Mouse (Mus musculus): Measurements from ENCODE around the gene Tm4sf4. TPM values are rescaled to one million over a fixed set of nuclear protein-coding genes. Genes with fewer than 3 reads are reported as not detected.
A peak's percentile ranks its signal among the peaks of the same experiment; 100 is the strongest.

Tm4sf4 gene
- under 1 TPM in 1 of 2 experiments, not detected in 1; 0.29 TPM for total RNA-seq (2021)
- long read RNA-seq, experiment 1: 0 reads
- long read RNA-seq, experiment 2: 0 reads

- intact Hi-C loops (cut with DNase I): loop anchor here (5.0 to 10.0 kb wide), 2 partner anchors 158 to 1420 kb away; no protein-coding TSS in a partner anchor
- no peak for DNase-seq
Measured at GRCm38 (mm10) chr3:57425089-57425730, at the start of gene Tm4sf4. Gene Tm4sf4 (plus strand): TSS chr3:57425314.

GRCm38 (mm10) chr3:57386423-57386822, 38.7 kb upstream of the Tm4sf4 start:
- intact Hi-C loops (cut with DNase I): no loop called here
- no peak for DNase-seq

DNA sequence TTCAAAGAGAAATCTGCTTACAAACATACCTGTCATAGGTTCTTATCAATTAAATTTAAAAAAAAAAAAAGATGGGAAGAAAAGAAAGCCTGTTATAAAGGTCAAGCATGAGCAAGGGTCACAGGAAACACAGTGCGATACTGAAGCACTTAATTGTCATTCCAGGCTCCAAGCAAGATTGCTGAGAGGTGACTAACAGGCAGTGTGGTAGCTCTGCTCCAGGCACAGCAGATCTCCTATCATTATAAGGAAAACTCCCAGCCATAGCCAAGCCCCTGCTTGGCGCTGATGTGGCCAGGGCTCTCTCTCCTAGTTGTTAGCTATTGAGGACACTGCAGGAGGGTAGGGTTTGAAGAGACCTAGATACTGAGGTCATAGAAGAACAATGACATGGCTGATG, 38.2 kb upstream of the Tm4sf4 start:
- no peak for DNase-seq
- intact Hi-C loops (cut with DNase I): no loop called here

DNA sequence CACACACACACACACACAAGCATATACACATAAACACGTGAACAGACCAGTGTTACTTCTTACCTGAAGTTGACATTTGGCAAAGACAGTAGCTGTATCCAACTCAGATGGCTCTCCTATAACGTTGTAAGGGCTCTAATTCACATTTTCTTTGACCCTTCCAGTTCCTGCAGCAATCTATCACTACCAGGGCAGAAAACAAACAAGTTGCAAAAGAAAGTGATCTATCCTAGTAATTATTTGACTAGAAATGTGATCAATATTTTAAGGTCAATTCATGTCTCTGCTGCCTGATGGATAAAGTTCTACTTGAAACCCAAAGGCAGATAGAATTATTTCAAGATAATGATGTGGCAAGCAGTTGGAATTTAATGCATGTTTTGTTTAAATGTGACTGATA, 37.5 kb upstream of the Tm4sf4 start:
- intact Hi-C loops (cut with DNase I): no loop called here
- no peak for DNase-seq

DNA sequence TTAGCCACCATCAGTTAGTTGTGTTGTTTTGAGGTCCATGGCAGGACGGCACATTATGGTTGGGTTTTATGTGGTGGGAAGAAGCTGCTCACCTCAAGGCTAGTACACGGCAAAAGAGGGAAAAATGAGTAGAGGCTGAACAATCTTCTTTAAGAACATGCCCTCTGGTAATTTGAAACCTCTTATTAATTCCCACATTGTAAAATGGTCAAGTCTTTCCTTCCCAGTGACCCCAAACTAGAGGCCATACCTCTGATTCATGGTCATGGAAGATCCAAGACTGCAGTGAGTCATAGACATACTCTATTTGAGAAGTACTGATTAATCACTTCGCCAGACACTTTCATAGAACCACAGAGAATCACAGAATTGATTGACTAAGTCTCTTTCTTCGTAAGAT, 13.6 kb upstream of the Tm4sf4 start:
- intact Hi-C loops (cut with DNase I): no loop called here
- DNase-seq: no peak

- DNase-seq: no peak
- intact Hi-C loops (cut with DNase I): loop anchor here (10.0 kb wide), 1 partner anchor 1415 kb away; no protein-coding TSS in a partner anchor
Measured at GRCm38 (mm10) chr3:57420233-57420632, 4.9 kb upstream of the Tm4sf4 start.

DNA sequence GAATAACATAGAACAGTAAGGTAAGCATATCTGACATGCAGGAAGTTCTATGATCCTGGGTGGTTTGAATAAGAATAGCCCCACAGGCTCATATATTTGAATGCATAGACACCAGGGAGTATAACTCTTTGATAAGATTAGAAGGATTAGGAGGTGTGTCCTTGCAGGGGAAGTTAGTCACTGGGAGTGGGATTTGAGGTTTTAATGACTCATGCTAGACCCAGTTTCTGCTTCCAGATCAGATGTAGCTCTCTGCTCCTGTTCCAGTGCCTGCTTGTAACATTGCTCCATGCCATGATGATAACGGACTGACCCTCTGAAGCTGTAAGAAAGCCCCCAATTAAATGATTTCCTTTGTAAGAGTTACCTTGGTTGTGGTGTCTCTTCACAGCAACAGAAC, 4.5 kb upstream of the Tm4sf4 start:
- intact Hi-C loops (cut with DNase I): loop anchor here (10.0 kb wide), 1 partner anchor 1416 kb away; no protein-coding TSS in a partner anchor

DNA sequence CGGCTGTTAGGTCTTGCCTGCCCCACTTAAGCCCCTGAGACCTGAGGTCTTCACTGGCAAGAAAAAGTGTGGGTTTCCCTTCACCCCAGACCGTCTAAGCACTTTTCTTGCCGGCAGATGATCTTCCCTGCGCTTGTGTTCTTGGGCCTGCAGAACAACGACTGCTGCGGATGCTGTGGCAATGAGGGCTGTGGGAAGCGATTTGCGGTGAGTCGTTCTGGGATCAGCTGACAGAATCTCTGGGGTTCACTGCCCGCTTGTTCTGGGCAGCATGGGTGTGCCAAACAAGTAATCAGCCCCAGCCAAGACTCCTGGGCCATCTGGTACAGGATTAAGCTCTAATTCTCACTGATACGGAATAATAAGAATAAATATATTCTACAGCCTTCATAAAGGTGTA, 1.2 kb downstream of the Tm4sf4 start:
- no peak for DNase-seq
- intact Hi-C loops (cut with DNase I): loop anchor here (5.0 to 10.0 kb wide), 2 partner anchors 159 to 1422 kb away; no protein-coding TSS in a partner anchor

More for the DNA sequence above, 4.5 kb upstream of the Tm4sf4 start:
- no peak for DNase-seq

GRCm38 (mm10) chr3:57428682-57429464, 3.8 kb downstream of the Tm4sf4 start:
- DNase-seq: peak in 1 of 2 experiments; percentile 16
- intact Hi-C loops (cut with DNase I): loop anchor here (5.0 to 10.0 kb wide), 2 partner anchors 162 to 1424 kb away; no protein-coding TSS in a partner anchor

DNA sequence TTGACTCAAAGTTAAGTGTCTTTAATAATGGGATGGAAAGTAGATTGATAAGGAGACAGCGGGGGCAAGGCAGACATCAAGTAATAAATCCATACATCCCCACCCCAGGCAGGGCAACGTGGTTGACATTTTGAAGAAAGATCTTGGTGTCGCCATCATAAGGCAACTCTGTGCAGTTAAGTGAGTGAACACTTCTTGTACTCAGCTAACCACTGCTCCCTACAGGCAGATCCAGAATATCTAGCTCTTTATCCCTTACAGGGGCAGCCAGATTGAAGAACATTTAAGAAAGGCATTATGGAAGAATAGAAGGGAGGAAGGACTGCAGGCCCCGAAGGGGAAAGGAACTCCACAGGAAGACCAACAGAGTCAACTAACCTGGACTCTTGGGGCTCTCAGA, 4.4 kb downstream of the Tm4sf4 start:
- peak in 1 of 2 experiments; percentile 32 for DNase-seq
- intact Hi-C loops (cut with DNase I): loop anchor here (5.0 to 10.0 kb wide), 2 partner anchors 162 to 1425 kb away; no protein-coding TSS in a partner anchor

GRCm38 (mm10) chr3:57431706-57432105, 6.6 kb downstream of the Tm4sf4 start:
- intact Hi-C loops (cut with DNase I): no loop called here
- DNase-seq: peak; percentile 19 to 55

GRCm38 (mm10) chr3:57435364-57435763, 10.2 kb downstream of the Tm4sf4 start:
- no peak for DNase-seq
- intact Hi-C loops (cut with DNase I): no loop called here

DNA sequence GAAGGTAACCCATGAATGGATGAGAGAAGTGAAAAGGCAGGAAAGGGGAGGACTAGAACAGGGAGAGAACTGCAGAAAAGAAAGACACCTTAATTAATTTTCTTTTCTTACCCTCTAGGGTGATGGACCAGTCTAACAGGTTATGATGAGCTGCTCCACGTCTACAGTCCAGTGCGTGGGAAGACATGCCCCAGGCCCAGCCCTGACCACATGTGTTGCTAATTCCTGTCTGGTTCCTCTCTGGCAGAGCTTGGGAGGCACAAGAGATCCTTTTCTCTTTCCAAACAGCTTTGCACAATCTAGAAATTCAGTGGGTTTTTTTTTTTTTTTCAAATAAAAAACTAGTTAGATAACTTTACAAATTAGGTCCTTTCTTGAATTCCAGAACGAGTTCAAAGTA, 15.8 kb downstream of the Tm4sf4 start:
- DNase-seq: no peak
- intact Hi-C loops (cut with DNase I): no loop called here

GRCm38 (mm10) chr3:57445706-57446105, 20.6 kb downstream of the Tm4sf4 start:
- peak; percentile 40 to 44 for DNase-seq
- intact Hi-C loops (cut with DNase I): loop anchor here (5.0 kb wide), 1 partner anchor 108 kb away; no protein-coding TSS in a partner anchor

DNA sequence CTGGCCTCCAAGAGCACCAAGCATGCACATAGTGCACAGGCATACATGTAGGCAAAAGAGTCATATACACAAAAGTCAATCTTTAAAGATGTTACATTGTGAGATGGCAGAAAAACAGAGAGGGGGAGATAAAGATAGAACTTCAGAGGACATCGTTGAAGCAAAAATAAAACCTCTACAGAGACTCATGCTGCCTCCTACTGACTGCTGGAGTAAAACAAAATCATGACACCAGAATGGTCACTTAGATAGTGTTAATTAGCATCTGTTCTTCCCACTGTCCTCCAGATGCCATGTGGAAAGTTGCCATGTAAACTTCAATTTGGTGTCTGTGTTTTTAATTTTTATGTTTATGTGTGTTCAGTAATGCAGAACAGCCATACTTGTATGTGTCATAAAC, 22.8 kb downstream of the Tm4sf4 start:
- DNase-seq: no peak
- intact Hi-C loops (cut with DNase I): loop anchor here (1.0 to 5.0 kb wide), 2 partner anchors 111 to 181 kb away; no protein-coding TSS in a partner anchor

DNA sequence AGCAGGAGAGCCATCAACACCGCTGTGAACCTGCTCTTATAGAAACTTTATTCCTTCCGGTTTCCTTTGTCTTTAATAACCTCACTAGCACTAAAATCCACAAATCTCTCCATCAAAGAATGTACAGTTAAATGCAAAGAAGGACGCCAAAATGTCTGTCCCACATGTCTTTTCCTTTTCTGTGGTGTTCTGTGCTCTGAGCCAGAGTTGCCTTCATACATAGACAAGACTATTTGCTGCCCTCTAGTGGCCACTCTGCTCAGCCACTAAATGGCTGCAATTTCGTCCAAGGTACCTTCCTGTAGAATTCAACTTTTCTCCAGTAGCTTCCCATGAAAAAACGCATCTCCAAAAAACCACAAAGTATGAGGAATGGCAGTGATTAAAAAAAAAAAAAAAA, 23.3 kb downstream of the Tm4sf4 start:
- intact Hi-C loops (cut with DNase I): loop anchor here (1.0 to 5.0 kb wide), 2 partner anchors 111 to 181 kb away; no protein-coding TSS in a partner anchor
- peak; percentile 70 to 85 for DNase-seq

GRCm38 (mm10) chr3:57458652-57459051, 33.5 kb downstream of the Tm4sf4 start:
- no peak for DNase-seq
- intact Hi-C loops (cut with DNase I): no loop called here

DNA sequence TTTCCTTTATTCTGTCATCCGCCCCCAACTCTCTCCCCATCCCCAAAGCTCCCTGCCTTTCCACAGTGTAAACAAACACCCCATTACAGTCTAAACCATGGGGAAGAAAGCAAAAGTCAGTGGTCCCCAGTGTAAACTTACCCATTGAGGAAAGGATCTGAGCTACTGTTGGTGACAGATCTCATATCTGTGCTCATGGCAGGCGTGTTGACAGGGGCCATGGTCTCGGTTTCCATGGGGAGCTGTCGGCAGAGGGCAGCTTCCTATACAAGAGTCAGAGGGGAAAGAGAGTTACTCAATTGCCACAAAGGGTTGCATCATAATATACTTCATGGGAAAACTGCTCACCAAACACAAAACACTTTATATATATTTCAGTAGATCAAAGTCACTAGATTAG, 38.2 kb downstream of the Tm4sf4 start:
- intact Hi-C loops (cut with DNase I): no loop called here
- no peak for DNase-seq

DNA sequence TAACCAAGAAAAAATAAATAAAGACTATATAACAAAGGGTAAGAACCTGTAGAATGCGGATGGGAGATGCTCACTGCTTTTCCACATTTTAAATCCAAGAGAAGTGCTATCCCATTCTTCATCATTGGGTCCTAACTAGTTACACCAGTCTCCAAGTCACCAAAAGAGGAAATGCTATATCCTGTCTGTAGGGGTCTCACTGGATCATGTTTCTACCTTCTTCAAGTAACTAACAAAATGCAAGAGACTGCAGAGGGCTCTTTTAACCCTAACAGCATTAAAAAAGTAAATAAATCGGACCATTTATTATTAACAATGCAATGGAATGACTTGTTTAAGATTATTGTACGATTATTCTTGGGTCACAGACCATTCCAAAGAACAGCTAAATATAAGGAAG, 41.2 kb downstream of the Tm4sf4 start:
- no peak for DNase-seq
- intact Hi-C loops (cut with DNase I): no loop called here

DNA sequence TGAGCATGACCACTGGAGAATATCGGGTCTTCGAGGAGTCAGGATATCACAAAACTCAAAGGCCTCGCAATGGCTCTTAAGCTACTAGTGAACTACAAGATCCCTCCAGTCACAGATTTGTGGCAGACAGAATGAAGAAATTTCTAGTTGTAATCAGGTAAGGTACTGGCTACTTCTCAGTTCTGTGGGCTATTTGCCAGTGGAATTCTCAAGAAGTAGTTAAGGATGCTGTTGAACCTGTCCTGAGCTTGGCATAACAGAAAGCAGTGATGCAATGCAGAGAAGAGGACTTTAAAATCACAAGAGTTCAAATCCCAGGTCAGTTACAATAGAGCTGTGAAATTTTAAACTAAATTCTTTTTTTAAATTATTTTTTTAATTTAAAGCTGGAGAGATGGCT, 44.2 kb downstream of the Tm4sf4 start:
- intact Hi-C loops (cut with DNase I): loop anchor here (2.0 kb wide), 1 partner anchor 155 kb away; no protein-coding TSS in a partner anchor
- no peak for DNase-seq

DNA sequence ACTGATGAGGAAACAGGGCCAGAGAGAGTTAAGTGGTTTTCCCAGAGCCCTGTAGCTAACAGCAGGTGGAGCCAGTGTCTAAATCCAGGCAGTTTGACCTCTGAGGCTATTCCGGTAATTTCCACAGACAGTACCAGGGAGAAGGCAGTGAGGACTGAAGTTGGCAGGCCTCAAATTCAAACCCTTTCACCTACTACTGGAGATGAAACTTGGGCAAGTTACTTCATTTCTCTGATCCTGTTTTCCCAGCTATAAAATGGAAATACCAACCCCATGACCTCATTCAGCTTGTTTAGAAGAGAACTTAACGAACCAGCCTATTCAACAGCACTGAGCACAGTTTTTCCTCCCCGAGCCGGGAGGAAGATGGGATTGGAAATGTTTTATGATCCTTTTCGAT, 45.2 kb downstream of the Tm4sf4 start:
- intact Hi-C loops (cut with DNase I): loop anchor here (1.0 to 2.0 kb wide), 3 partner anchors 44 to 144 kb away; no protein-coding TSS in a partner anchor
- DNase-seq: peak; percentile 58 to 72
